Mouse (Mus musculus): ENCODE measurements around the gene Chek2.
"Not testable (repeated sequence)": the region's sequence is repeated elsewhere in the genome, so short reads cannot be mapped to it uniquely, and the experiment has no call there.

Chek2 gene

GRCm38 (mm10) chr5:110839038-110839677 is 621 bp upstream of the Chek2 start:
- in situ Hi-C loops (cut with MboI; ENCODE audit: low sequenced_read_pairs): no loop called here

DNA sequence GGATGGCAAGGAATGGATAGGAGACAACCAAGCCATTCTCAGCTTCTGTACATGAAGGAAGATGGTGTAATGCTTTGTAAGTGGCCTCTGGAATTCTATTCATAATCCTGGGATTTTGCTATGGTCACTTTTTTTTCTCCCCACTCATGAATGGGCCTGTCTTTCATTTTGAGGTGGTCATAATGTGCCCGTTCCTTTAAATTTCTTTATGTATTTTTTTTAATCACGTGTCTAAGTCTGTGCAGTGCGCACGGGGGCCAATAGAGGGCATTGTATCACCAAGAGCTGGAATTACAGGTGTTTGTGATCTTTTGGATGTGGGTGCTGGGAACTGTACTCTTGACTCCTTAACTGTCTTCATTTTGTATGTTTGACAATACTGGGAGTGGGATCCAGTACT is 686 bp downstream of the Chek2 start:
- in situ Hi-C loops (cut with MboI; ENCODE audit: low sequenced_read_pairs): no loop called here

DNA sequence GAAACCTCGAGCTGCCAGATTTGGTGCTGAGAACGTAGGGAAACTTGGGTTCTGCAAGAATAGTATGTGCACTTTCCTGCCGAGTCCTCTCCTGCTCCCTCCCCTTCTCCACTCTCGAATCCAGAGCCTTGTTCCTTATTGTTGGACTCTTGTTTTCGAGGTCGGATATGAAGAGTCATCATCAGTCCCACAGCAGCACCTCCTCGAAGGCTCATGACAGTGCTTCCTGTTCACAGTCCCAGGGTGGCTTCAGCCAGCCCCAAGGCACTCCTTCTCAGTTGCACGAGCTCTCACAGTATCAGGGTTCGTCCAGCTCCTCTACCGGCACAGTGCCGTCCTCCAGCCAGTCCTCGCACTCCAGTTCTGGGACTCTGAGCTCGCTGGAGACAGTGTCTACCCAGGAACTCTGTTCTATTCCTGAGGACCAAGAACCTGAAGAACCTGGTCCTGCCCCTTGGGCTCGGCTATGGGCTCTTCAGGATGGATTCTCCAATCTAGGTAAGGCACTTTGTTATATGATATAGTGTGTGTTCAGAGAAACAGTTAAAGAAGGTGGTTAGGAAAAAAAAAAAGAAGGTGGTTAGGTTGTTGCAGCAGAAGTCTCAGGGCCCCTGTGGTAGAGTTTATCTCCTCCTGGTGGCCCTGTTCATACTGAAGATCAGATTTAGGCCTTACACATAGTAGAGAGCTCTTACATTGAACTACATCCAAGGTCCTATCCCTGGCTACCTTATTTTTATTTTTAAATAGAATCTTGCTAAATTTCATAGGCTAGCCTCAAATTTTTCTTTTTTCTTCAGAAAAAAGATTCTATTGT is 1.5 kb downstream of the Chek2 start:
- in situ Hi-C loops (cut with MboI; ENCODE audit: low sequenced_read_pairs): no loop called here

GRCm38 (mm10) chr5:110852990-110853389 is 13.2 kb downstream of the Chek2 start:
- in situ Hi-C loops (cut with MboI; ENCODE audit: low sequenced_read_pairs): no loop called here

DNA sequence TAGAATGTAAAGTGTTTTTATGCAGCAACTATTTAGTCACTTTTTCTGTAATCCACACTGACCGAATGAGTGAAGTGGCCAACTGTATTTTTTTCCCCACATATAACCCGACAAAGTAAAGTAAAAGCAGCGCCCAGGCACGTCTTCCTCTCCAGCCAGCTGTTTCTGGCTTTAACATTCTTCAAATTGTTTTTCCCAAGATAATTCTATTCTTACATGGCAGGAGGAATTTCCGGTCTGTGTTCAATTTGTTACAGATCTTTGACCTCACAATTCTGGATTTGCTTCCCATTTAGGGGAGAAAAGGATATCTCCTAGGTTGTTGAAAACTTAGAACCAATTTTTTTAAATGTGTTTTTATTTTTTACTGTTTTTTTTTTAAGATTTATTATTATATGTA is 17.3 kb downstream of the Chek2 start:
- in situ Hi-C loops (cut with MboI; ENCODE audit: low sequenced_read_pairs): no loop called here

- in situ Hi-C loops (cut with MboI; ENCODE audit: low sequenced_read_pairs): no loop called here
Measured at GRCm38 (mm10) chr5:110859013-110859650, 19.4 kb downstream of the Chek2 start.

DNA sequence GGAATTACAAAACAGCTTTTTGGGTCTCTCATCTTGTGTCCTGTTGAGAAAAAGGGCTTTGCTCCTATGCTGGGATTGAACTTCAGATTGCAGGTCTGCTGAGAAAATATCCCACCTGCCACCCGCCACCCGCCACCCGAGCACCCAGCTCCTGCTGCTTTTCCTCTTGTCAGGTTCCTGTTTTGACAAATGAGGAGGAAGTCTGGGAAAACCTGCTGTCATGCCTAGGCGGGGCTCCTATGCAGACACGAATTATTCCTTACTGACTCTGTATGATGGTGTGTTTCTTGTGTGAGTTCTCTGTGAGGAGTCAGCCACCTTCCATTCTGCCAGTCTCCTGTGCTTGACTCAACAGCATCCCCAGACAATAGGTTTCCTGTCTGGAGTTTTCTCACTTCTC is 20.7 kb downstream of the Chek2 start:
- in situ Hi-C loops (cut with MboI; ENCODE audit: low sequenced_read_pairs): no loop called here

DNA sequence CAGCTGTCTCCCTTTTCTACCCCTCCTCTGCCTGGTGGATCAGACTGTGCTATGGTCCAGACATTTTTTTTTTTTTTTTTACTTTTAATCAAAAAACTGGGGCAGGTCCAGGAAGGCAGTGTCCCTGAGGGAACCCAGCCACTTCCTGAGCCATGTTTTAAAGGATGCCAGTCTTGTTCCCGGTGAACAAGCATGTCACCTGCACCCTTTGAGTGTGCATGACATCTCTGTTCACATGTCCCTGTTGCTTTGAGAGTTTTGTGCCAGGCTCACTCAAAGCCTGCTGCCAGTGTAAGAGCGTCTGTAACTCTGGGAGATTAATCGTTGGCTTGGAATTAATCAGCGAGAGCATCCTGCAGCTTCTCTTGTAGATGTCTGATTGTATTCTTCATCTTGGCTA is 28.7 kb downstream of the Chek2 start:
- in situ Hi-C loops (cut with MboI; ENCODE audit: low sequenced_read_pairs): no loop called here

GRCm38 (mm10) chr5:110869242-110869669 is 29.5 kb downstream of the Chek2 start:
- in situ Hi-C loops (cut with MboI; ENCODE audit: low sequenced_read_pairs): no loop called here

DNA sequence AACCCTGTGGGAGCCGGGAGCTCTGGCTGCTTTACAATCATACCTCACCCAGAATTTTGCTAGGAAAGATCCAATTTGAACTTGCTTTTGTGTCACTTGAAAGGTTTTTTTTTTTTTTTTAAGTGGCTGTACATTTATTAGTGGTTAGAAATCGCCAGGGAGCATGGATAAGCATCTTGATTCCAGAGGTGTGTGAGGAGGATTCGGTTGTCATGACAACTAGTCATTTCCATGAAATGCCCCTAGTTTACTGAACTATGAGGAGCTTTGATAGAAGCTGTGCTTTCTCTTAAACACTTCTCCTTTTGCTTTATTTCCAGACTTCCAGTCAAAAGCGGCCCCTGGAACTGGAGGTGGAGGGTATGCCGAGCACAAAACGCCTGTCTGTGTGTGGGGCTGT is 33.4 kb downstream of the Chek2 start:
- in situ Hi-C loops (cut with MboI; ENCODE audit: low sequenced_read_pairs): no loop called here

- in situ Hi-C loops (cut with MboI; ENCODE audit: low sequenced_read_pairs): no loop called here
Measured at GRCm38 (mm10) chr5:110874711-110875110, 34.9 kb downstream of the Chek2 start.

DNA sequence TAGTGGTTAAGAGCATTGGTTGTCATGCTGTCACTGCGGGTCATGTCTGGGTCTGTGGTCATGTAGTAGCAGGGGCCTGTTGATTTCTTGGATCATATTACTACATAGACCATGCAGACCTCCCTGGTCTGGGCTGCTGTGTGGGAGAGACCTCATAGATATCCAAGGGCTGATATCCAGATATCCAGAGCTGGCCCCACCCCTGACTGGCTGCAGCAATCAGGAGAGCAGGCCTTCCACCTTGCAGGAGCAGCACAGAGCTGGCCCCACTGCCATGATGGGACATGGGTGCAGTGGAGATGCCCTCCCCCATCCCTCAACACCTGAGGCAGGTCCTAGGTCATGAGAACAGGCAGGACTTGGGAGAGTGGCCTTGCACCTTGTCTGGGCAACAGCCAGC is 35.5 kb downstream of the Chek2 start:
- in situ Hi-C loops (cut with MboI; ENCODE audit: low sequenced_read_pairs): no loop called here

GRCm38 (mm10) chr5:110877666-110878505 is 38.1 kb downstream of the Chek2 start:
- in situ Hi-C loops (cut with MboI; ENCODE audit: low sequenced_read_pairs): no loop called here

DNA sequence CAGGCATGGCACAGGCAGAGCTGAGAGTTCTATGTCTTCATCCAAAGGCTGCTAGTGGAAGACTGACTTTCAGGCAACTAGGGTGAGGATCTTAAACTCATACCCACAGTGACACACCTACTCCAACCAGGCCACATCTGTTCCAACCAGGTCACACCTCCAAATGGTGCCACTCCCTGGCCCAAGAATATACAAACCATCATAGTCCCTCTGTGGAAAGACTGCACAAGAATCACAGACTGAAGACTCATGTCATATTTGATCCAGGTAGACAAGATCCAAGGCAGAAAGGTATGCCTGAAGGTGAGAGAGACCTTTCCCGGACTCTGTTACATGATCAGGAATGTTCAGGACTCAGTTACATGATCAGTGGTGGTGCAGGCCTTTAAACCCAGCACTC is 38.7 kb downstream of the Chek2 start:
- in situ Hi-C loops (cut with MboI; ENCODE audit: low sequenced_read_pairs): not testable (repeated sequence)

DNA sequence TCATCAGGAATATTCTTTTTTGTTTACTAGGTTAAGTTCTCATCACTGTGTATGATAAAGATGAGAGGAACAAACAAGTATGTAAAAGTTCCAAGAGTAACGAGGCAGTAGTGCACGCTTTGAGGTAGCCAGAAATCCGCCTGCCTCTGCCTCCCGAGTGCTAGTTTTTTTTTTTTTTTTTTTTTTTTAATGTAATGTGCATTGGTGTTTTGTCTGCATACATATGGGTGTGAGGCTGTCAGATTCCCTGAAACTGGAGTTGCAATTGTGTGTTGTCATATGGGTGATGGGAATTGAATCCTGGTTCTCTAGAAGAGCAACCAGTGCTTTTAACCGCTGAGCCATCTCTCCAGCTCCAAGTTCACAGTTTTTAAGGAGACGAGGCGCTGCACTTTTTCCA is 39.3 kb downstream of the Chek2 start:
- in situ Hi-C loops (cut with MboI; ENCODE audit: low sequenced_read_pairs): no loop called here

DNA sequence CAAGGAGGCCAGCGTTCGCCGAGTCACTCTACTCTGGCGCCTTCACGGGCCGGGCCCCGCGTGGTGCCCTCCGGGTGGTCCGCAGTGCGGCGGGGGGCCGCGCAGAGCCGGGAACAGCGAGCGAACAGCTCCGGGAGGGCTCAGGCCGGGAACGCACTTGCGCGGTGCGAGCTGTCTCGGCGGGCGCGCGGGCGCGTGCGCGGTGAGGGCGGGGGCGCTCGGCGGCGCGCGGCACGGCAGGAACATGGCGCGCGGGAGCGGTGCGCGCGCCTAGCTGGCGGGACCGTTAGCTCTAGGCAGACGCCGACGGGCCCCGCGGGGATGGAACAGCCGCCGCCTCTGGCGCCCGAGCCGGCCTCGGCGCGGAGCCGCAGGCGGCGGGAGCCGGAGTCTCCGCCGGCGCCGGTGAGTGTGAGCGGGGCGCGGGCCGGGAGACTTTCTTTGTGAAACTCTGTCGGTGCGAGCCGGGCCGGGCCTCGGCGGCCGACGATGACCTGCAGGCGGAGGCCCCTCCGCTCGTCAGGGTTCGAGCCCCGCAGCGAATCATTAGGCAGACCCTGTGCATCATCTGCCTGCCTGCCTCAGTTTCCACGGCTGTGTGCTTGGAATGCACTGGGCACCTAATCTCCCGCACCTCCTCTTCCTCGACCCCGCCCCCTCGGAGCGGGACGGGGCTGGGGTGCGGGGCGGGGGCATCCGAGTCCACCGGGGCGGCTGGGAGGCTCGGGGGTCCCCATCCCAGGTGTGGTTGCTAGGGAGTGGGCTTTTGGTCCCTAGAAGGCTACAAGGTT is 40.0 kb downstream of the Chek2 start, which contains the start of gene Ttc28:
Ttc28 (plus strand) TSS at position 220 of the 791 bp plus-strand sequence.
- in situ Hi-C loops (cut with MboI; ENCODE audit: low sequenced_read_pairs): no loop called here

DNA sequence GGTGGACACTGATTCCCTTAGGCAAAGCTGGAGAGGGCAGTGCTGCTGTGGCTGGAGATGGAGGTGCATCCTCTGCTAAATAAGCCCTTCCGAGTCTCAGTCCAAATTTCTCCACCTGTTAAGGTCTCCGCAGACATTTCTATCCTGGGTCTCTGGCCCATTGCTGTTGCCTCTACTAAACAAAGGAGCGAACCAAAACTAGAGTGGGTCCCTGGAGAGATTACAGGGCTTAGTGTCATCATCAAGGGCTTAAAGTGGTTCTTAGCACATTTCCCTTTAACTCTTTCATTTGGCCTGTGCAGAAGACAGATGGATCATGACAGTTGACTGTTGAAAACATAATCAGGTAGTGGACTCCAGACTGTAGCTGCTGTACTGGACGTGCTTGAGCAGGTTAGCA is 48.8 kb downstream of the Chek2 start:
- in situ Hi-C loops (cut with MboI; ENCODE audit: low sequenced_read_pairs): no loop called here

DNA sequence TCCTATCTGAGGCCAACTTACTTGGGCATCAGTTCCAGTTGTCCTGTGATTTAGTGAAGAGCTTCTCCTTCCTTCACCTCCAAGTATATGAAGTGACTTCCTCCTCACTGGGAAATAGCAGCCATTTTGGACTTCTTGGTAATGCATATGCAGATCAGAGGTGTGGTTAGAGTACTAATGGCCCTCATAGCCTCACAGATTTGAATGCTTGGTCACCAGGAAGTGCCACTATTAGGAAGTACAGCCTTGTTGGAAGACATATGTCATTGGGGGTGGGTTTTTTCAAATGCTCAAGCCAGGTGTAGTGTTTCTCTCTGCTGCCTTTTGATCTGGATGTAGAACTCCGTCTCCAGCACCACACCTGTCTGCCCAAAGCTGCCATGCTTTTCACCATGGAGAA is 50.2 kb downstream of the Chek2 start:
- in situ Hi-C loops (cut with MboI; ENCODE audit: low sequenced_read_pairs): no loop called here

GRCm38 (mm10) chr5:110890561-110890960 is 50.8 kb downstream of the Chek2 start:
- in situ Hi-C loops (cut with MboI; ENCODE audit: low sequenced_read_pairs): no loop called here

GRCm38 (mm10) chr5:110897114-110897788 is 57.5 kb downstream of the Chek2 start:
- in situ Hi-C loops (cut with MboI; ENCODE audit: low sequenced_read_pairs): no loop called here
